ENCODE assay signal across 8 mouse cellular contexts in the genomic region with DNA sequence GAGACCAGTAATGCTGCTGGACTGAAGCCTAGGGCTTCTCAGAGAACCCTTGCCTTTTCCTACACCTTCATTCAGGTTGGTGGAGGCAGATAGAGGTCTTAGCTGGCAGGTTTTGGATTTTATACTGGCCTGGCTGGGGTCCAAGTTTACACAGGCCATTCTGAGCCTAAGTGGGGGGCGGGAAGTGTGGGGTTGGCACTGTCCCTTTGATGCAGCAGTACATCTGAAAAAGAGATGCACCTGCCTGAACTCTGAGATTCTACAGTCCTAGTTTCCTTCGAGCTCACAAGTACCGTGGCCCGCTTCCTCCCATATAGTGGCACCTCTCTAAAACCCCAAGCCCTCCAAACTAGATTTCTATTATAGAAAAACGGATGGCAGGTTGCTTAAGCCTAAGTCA. TPM values are rescaled to one million over a fixed set of nuclear protein-coding genes. Genes with fewer than 3 reads are reported as not detected.
DNase-seq lines count a peak whose midpoint lies in the region; ATAC-seq and TF ChIP-seq lines count a peak whose summit lies in the region.

No protein-coding gene starts in this region.

- peaks cover 37% of the 10 kb centered on the region for H3K4me1 ChIP-seq in kidney, embryonic 16.5 days (ENCODE audit: insufficient read depth, low read length)
- peaks cover 27% of the 10 kb centered on the region for H3K4me1 ChIP-seq in embryonic facial prominence, embryonic 12.5 days
- H3K4me1 ChIP-seq in hindbrain, postnatal 0 days (ENCODE audit: insufficient read depth, low read length) = peaks cover 13% of the 10 kb centered on the region
- peaks cover 57% of the 10 kb centered on the region for H3K4me1 ChIP-seq in neural tube, embryonic 13.5 days (replicated peaks)

- TF ChIP-seq CTCF in hindbrain, postnatal 0 days (IDR thresholded peaks at IDR 0.05; ENCODE audit: low read depth) = no peak

- no peak overlapping the region for H3K9ac ChIP-seq in kidney, embryonic 16.5 days (replicated peaks; ENCODE audit: low read length)
- no peak overlapping the region for H3K9ac ChIP-seq in embryonic facial prominence, embryonic 12.5 days
- H3K9ac ChIP-seq in hindbrain, postnatal 0 days (replicated peaks; ENCODE audit: low read length) = no peak overlapping the region
- H3K9ac ChIP-seq in neural tube, embryonic 13.5 days = 0 out of 2 replicates have a peak overlapping the region, but pooled peaks have one; percentile 8

- ATAC-seq in kidney, embryonic 16.5 days (ENCODE audit: low FRiP score, low TSS enrichment) = no peak
- no peak for ATAC-seq in embryonic facial prominence, embryonic 12.5 days (ENCODE audit: insufficient number of reproducible peaks, insufficient read depth, low FRiP score, low TSS enrichment)
- no peak for ATAC-seq in hindbrain, postnatal 0 days
- no peak for ATAC-seq in neural tube, embryonic 13.5 days (ENCODE audit: low read depth)
- ATAC-seq in erythroid progenitor cell, adult 5-6 weeks (replicated peaks; ENCODE audit: low FRiP score, poor library complexity, severe bottlenecking) = no peak

- H3K9me3 ChIP-seq in kidney, embryonic 16.5 days (ENCODE audit: low read length) = no peaks in the 10 kb centered on the region
- no peaks in the 10 kb centered on the region for H3K9me3 ChIP-seq in embryonic facial prominence, embryonic 12.5 days
- H3K9me3 ChIP-seq in hindbrain, postnatal 0 days (ENCODE audit: low read length) = no peaks in the 10 kb centered on the region
- no peaks in the 10 kb centered on the region for H3K9me3 ChIP-seq in neural tube, embryonic 13.5 days

- H3K27me3 ChIP-seq in kidney, embryonic 16.5 days (ENCODE audit: insufficient read depth, low read length) = peaks cover 4% of the 10 kb centered on the region; the same call in 1 of the 2 replicates
- peaks cover 32% of the 10 kb centered on the region for H3K27me3 ChIP-seq in embryonic facial prominence, embryonic 12.5 days
- H3K27me3 ChIP-seq in hindbrain, postnatal 0 days (ENCODE audit: insufficient read depth, low read length) = no peaks in the 10 kb centered on the region
- H3K27me3 ChIP-seq in neural tube, embryonic 13.5 days = peaks cover 17% of the 10 kb centered on the region

- no peak overlapping the region for H3K27ac ChIP-seq in kidney, embryonic 16.5 days (ENCODE audit: low read length)
- no peak overlapping the region for H3K27ac ChIP-seq in embryonic facial prominence, embryonic 12.5 days
- H3K27ac ChIP-seq in hindbrain, postnatal 0 days = 0 out of 2 replicates have a peak overlapping the region, but pooled peaks have one; percentile 68
- H3K27ac ChIP-seq in neural tube, embryonic 13.5 days (replicated peaks) = no peak overlapping the region

- WGBS in kidney, embryonic 16.5 days = 45% methylated on average over 5 of the region's 5 CpGs
- WGBS in embryonic facial prominence, embryonic 12.5 days = 28% methylated on average over 5 of the region's 5 CpGs
- 38% methylated on average over 5 of the region's 5 CpGs for WGBS in hindbrain, postnatal 0 days
- WGBS in neural tube, embryonic 13.5 days = 35% methylated on average over 5 of the region's 5 CpGs

- H3K36me3 ChIP-seq in kidney, embryonic 16.5 days (ENCODE audit: insufficient read depth, low read length) = no peaks in the 10 kb centered on the region
- H3K36me3 ChIP-seq in embryonic facial prominence, embryonic 12.5 days = no peaks in the 10 kb centered on the region
- no peaks in the 10 kb centered on the region for H3K36me3 ChIP-seq in hindbrain, postnatal 0 days (ENCODE audit: insufficient read depth, low read length)
- no peaks in the 10 kb centered on the region for H3K36me3 ChIP-seq in neural tube, embryonic 13.5 days

- peak overlapping the region; percentile 99; the same call in 1 of the 2 replicates for H3K4me2 ChIP-seq in kidney, embryonic 16.5 days (replicated peaks; ENCODE audit: low read depth, low read length)
- peak overlapping the region; percentile 96; the same call in 1 of the 2 replicates for H3K4me2 ChIP-seq in embryonic facial prominence, embryonic 12.5 days (replicated peaks)
- H3K4me2 ChIP-seq in hindbrain, postnatal 0 days (ENCODE audit: low read depth, low read length) = peak overlapping the region; percentile 97
- H3K4me2 ChIP-seq in neural tube, embryonic 13.5 days = peak overlapping the region; percentile 94

- no peak overlapping the region for H3K4me3 ChIP-seq in kidney, embryonic 16.5 days (ENCODE audit: low read length)
- peak overlapping the region; percentile 64; the same call in 1 of the 2 replicates for H3K4me3 ChIP-seq in embryonic facial prominence, embryonic 12.5 days
- H3K4me3 ChIP-seq in hindbrain, postnatal 0 days (ENCODE audit: low read length) = peak overlapping the region; percentile 74; the same call in 1 of the 2 replicates
- no peak overlapping the region for H3K4me3 ChIP-seq in neural tube, embryonic 13.5 days

- no peak for DNase-seq in kidney, adult 18-20 months
- DNase-seq in hindbrain, postnatal 0 days (ENCODE audit: low spot score) = no peak
- no peak for DNase-seq in right cerebral cortex, adult 18-20 months
- DNase-seq in layer of hippocampus, postnatal 36 days = no peak

RNA-seq across cellular contexts. Expression of gene Impdh1, which starts 1.4 kb away (rescaled TPM):
- polyA plus RNA-seq in kidney, embryonic 16.5 days (2015; fragmentation: Nextera tagmentation; extraction: Ambion mirVana) = 49.1 and 50.3 TPM in 2 replicates
- polyA plus RNA-seq in embryonic facial prominence, embryonic 12.5 days (2016; fragmentation: Nextera tagmentation; extraction: Ambion mirVana) = 34.6 and 38.1 TPM in 2 replicates
- 37.8 and 46.3 TPM in 2 replicates for total RNA-seq in hindbrain, postnatal 0 days (2014; rRNA removed)
- 63.4 and 64.4 TPM in 2 replicates for polyA plus RNA-seq in hindbrain, postnatal 0 days (2015; fragmentation: Nextera tagmentation; extraction: Ambion mirVana)
- polyA plus RNA-seq in neural tube, embryonic 13.5 days (2015; fragmentation: Nextera tagmentation; extraction: Ambion mirVana) = 84.7 and 91.1 TPM in 2 replicates
- total RNA-seq in erythroid progenitor cell, adult 5-6 weeks (2015; ENCODE audit: low replicate concordance) = 4.2 and 20.9 TPM in 2 replicates
- total RNA-seq in erythroid progenitor cell, adult 5-6 weeks (2017; ENCODE audit: low replicate concordance) = 2.9 and 11.0 TPM in 2 replicates
- 10 to 100 TPM; 40.9 to 41.8 TPM for total RNA-seq in layer of hippocampus, postnatal 36 days (2021)

RNA-seq across cellular contexts. Expression of gene Prrt4, which starts 35.4 kb away (rescaled TPM):
- 0.71 and 1.1 TPM in 2 replicates for polyA plus RNA-seq in kidney, embryonic 16.5 days (2015; fragmentation: Nextera tagmentation; extraction: Ambion mirVana)
- 1.5 and 1.8 TPM in 2 replicates for polyA plus RNA-seq in embryonic facial prominence, embryonic 12.5 days (2016; fragmentation: Nextera tagmentation; extraction: Ambion mirVana)
- total RNA-seq in hindbrain, postnatal 0 days (2014; rRNA removed) = 37.8 and 44.9 TPM in 2 replicates
- 12.9 and 14.8 TPM in 2 replicates for polyA plus RNA-seq in hindbrain, postnatal 0 days (2015; fragmentation: Nextera tagmentation; extraction: Ambion mirVana)
- polyA plus RNA-seq in neural tube, embryonic 13.5 days (2015; fragmentation: Nextera tagmentation; extraction: Ambion mirVana) = 4.8 TPM in 2 replicates
- total RNA-seq in erythroid progenitor cell, adult 5-6 weeks (2015; ENCODE audit: low replicate concordance) = not detected in 2 replicates
- not detected in 2 replicates for total RNA-seq in erythroid progenitor cell, adult 5-6 weeks (2017; ENCODE audit: low replicate concordance)
- 1 to 10 TPM; 2.0 to 2.1 TPM for total RNA-seq in layer of hippocampus, postnatal 36 days (2021)

RNA-seq across cellular contexts. Expression of gene Rbm28, which starts 50.0 kb away (rescaled TPM):
- polyA plus RNA-seq in kidney, embryonic 16.5 days (2015; fragmentation: Nextera tagmentation; extraction: Ambion mirVana) = 45.9 and 53.6 TPM in 2 replicates
- polyA plus RNA-seq in embryonic facial prominence, embryonic 12.5 days (2016; fragmentation: Nextera tagmentation; extraction: Ambion mirVana) = 54.9 and 57.4 TPM in 2 replicates
- total RNA-seq in hindbrain, postnatal 0 days (2014; rRNA removed) = 13.8 and 16.3 TPM in 2 replicates
- 18.8 and 19.9 TPM in 2 replicates for polyA plus RNA-seq in hindbrain, postnatal 0 days (2015; fragmentation: Nextera tagmentation; extraction: Ambion mirVana)
- polyA plus RNA-seq in neural tube, embryonic 13.5 days (2015; fragmentation: Nextera tagmentation; extraction: Ambion mirVana) = 41.3 and 44.4 TPM in 2 replicates
- 16.9 and 17.6 TPM in 2 replicates for total RNA-seq in erythroid progenitor cell, adult 5-6 weeks (2015; ENCODE audit: low replicate concordance)
- total RNA-seq in erythroid progenitor cell, adult 5-6 weeks (2017; ENCODE audit: low replicate concordance) = 12.3 and 12.9 TPM in 2 replicates
- total RNA-seq in layer of hippocampus, postnatal 36 days (2021) = 10 to 100 TPM; 46.1 to 53.8 TPM

RNA-seq across cellular contexts. Expression of gene Hilpda, which starts 57.5 kb away (rescaled TPM):
- 34.9 TPM in 2 replicates for polyA plus RNA-seq in kidney, embryonic 16.5 days (2015; fragmentation: Nextera tagmentation; extraction: Ambion mirVana)
- 36.6 and 40.4 TPM in 2 replicates for polyA plus RNA-seq in embryonic facial prominence, embryonic 12.5 days (2016; fragmentation: Nextera tagmentation; extraction: Ambion mirVana)
- 26.5 and 35.8 TPM in 2 replicates for total RNA-seq in hindbrain, postnatal 0 days (2014; rRNA removed)
- polyA plus RNA-seq in hindbrain, postnatal 0 days (2015; fragmentation: Nextera tagmentation; extraction: Ambion mirVana) = 23.3 and 25.6 TPM in 2 replicates
- polyA plus RNA-seq in neural tube, embryonic 13.5 days (2015; fragmentation: Nextera tagmentation; extraction: Ambion mirVana) = 34.6 and 36.6 TPM in 2 replicates
- 1.7 and 2.2 TPM in 2 replicates for total RNA-seq in erythroid progenitor cell, adult 5-6 weeks (2015; ENCODE audit: low replicate concordance)
- 0.90 and 6.9 TPM in 2 replicates for total RNA-seq in erythroid progenitor cell, adult 5-6 weeks (2017; ENCODE audit: low replicate concordance)
- total RNA-seq in layer of hippocampus, postnatal 36 days (2021) = 1 to 10 TPM; 5.9 to 6.2 TPM

Comparison
In these comparisons a context has a peak if more than half of its experiments do, and no peak if none do; other contexts are left out.
1. H3K4me3 ChIP-seq: peak in embryonic facial prominence, embryonic 12.5 days (single experiment) and hindbrain, postnatal 0 days (single experiment); none in kidney, embryonic 16.5 days (single experiment) and neural tube, embryonic 13.5 days (single experiment).
2. Peak in every context shown above with its lines, with median percentiles within 50 percentile points of each other: H3K4me2 ChIP-seq.